Mouse (Mus musculus) thymus, postnatal 36 days (tissue): ENCODE results near the gene Gpx5.

Experiments
- DNase-seq, 2 experiments: peaks; one replicate each; pipeline ENCODE4 v3.0.0; 2022; ENCODE audit warnings: mixed read lengths in 2 of 2

The Gpx5 gene

GRCm38 (mm10) chr13:21292631-21293030 is at the start of gene Gpx5:
Gene Gpx5, minus strand, starts transcription at chr13:21292731.
- DNase-seq, result no peak

- DNase-seq, result no peak
These were observed 34.9 kb upstream of the Gpx5 start for GRCm38 (mm10) chr13:21327424-21327823.

- peak; percentile 23 to 26 for DNase-seq
These were observed 34.2 kb upstream of the Gpx5 start for GRCm38 (mm10) chr13:21326657-21327211.

- no peak for DNase-seq
These were observed 33.7 kb upstream of the Gpx5 start for GRCm38 (mm10) chr13:21326191-21326590.

GRCm38 (mm10) chr13:21323405-21323804 is 30.9 kb upstream of the Gpx5 start:
- no peak for DNase-seq

- DNase-seq, result no peak
These were observed 30.2 kb upstream of the Gpx5 start for GRCm38 (mm10) chr13:21322509-21323375.

- no peak for DNase-seq
These were observed 29.5 kb upstream of the Gpx5 start for GRCm38 (mm10) chr13:21321890-21322494.

- DNase-seq, result no peak
These were observed 27.7 kb upstream of the Gpx5 start for GRCm38 (mm10) chr13:21320262-21320661.

- no peak for DNase-seq
These were observed 21.4 kb upstream of the Gpx5 start for GRCm38 (mm10) chr13:21313903-21314302.

GRCm38 (mm10) chr13:21312854-21313253 is 20.3 kb upstream of the Gpx5 start:
- no peak for DNase-seq

- DNase-seq, result no peak
These were observed 19.4 kb upstream of the Gpx5 start, which contains the start of gene Gpx6 for GRCm38 (mm10) chr13:21311926-21312325. Gene Gpx6, plus strand, starts transcription at chr13:21312125.

- DNase-seq, result no peak
These were observed 17.3 kb upstream of the Gpx5 start for GRCm38 (mm10) chr13:21309788-21310187.

- DNase-seq, result no peak
These were observed 12.0 kb upstream of the Gpx5 start for GRCm38 (mm10) chr13:21304483-21305066.

- no peak for DNase-seq
These were observed 6.0 kb upstream of the Gpx5 start for GRCm38 (mm10) chr13:21298557-21298956.

GRCm38 (mm10) chr13:21279559-21279958 is 13.0 kb downstream of the Gpx5 start:
- peak; percentile 52 to 64 for DNase-seq

GRCm38 (mm10) chr13:21279076-21279475 is 13.5 kb downstream of the Gpx5 start:
- DNase-seq, result no peak

GRCm38 (mm10) chr13:21276551-21276950 is 16.0 kb downstream of the Gpx5 start:
- DNase-seq, result no peak

- peak in 1 of 2 experiments; percentile 15 for DNase-seq
These were observed 16.5 kb downstream of the Gpx5 start for GRCm38 (mm10) chr13:21275815-21276550.

GRCm38 (mm10) chr13:21275021-21275814 is 17.3 kb downstream of the Gpx5 start:
- no peak for DNase-seq

- no peak for DNase-seq
These were observed 24.3 kb downstream of the Gpx5 start for GRCm38 (mm10) chr13:21268262-21268661.

GRCm38 (mm10) chr13:21267541-21267940 is 25.0 kb downstream of the Gpx5 start:
- no peak for DNase-seq

GRCm38 (mm10) chr13:21265736-21266135 is 26.8 kb downstream of the Gpx5 start:
- no peak for DNase-seq
